Mouse (Mus musculus) cerebellum, adult 2 months (tissue): ENCODE results near the gene Nln.

Experiments used
- CTCF ChIP-seq: fragments of 200-500 bp; IDR thresholded peaks from 2 replicates; pipeline ENCODE4 v1.5.1; 2011; ENCODE audit warnings: low read depth, mild to moderate bottlenecking, control low read depth, low read length, moderate library complexity, borderline replicate concordance; ENCODE audit not compliant: insufficient read depth
- POLR2A ChIP-seq: fragments of 200-500 bp; IDR thresholded peaks from 2 replicates; pipeline ENCODE4 v1.6.1; 2011; ENCODE audit warnings: low read length, control low read depth, borderline replicate concordance; ENCODE audit not compliant: insufficient read depth

- no peak for TF ChIP-seq POLR2A
- TF ChIP-seq CTCF: no peak
Observed at GRCm38 (mm10) chr13:104074731-104075130, 34.7 kb downstream of the Nln start.
